Mouse (Mus musculus) lung, embryonic 14.5 days (tissue): Measurements from ENCODE around the gene Lcn2. TPM values are rescaled to one million over a fixed set of nuclear protein-coding genes. Genes with fewer than 3 reads are reported as not detected.

ENCODE experiments used
- ATAC-seq: fragments of 200-750 bp; cut with Nextera tagmentation; 2 replicates; pipeline ENCODE4 v1.8.0; 2017; ENCODE audit warnings: mild to moderate bottlenecking, moderate TSS enrichment, moderate library complexity; ENCODE audit not compliant: insufficient read depth
- DNase-seq: peaks from one replicate; pipeline ENCODE4 v3.0.0-alpha.2; 2015
- H3K27ac ChIP-seq: fragments of 300-500 bp; sonication (generic); 2 replicates; pipeline ENCODE4 v1.5.1; 2014; ENCODE audit warnings: low read depth, mild to moderate bottlenecking, moderate library complexity
- H3K27me3 ChIP-seq: fragments of 300-500 bp; sonication (generic); 2 replicates; pipeline ENCODE4 v1.6.1; 2014; ENCODE audit warnings: low read length, control low read depth; ENCODE audit not compliant: insufficient read depth
- H3K36me3 ChIP-seq: fragments of 300-500 bp; sonication (generic); 2 replicates; pipeline ENCODE4 v1.6.1; 2014; ENCODE audit warnings: control low read depth; ENCODE audit not compliant: insufficient read depth
- H3K4me1 ChIP-seq: fragments of 300-500 bp; sonication (generic); 2 replicates; pipeline ENCODE4 v1.6.1; 2014; ENCODE audit warnings: antibody characterized with exemption, control low read depth; ENCODE audit not compliant: insufficient read depth
- H3K4me2 ChIP-seq: fragments of 300-500 bp; sonication (generic); 2 replicates; pipeline ENCODE4 v1.6.1; 2014; ENCODE audit warnings: mild to moderate bottlenecking
- H3K4me3 ChIP-seq: fragments of 300-500 bp; sonication (generic); 2 replicates; pipeline ENCODE4 v1.5.1; 2014; ENCODE audit warnings: low read depth, low read length
- H3K9ac ChIP-seq: fragments of 300-500 bp; sonication (generic); 2 replicates; pipeline ENCODE4 v1.6.1; 2014
- H3K9me3 ChIP-seq: fragments of 300-500 bp; sonication (generic); 2 replicates; pipeline ENCODE4 v1.6.1; 2016; ENCODE audit warnings: low read depth, low read length, control low read depth
- CTCF ChIP-seq: IDR thresholded peaks from 2 replicates; pipeline ENCODE4 v1.5.1; 2016; ENCODE audit warnings: antibody characterized with exemption, low read depth
- WGBS: fragments of 180-500 bp; shearing (Covaris S2); extraction: QIAGEN DNeasy Blood & Tissue Kit; methylation state at CpG from one replicate; pipeline ENCODE4 v1.1.7; 2014; 5-methylcytosine and 5-hydroxymethylcytosine counted together
- polyA plus RNA-seq: library from polyadenylated mRNA; unstranded; fragments of >200 nt; fragmentation: Nextera tagmentation; extraction: Ambion mirVana; gene quantifications from 2 replicates; pipeline ENCODE4 v1.2.1, GENCODE M21; 2014

Gene Lcn2
- polyA plus RNA-seq, 1 experiment from 2014 or later, result not detected

DNA sequence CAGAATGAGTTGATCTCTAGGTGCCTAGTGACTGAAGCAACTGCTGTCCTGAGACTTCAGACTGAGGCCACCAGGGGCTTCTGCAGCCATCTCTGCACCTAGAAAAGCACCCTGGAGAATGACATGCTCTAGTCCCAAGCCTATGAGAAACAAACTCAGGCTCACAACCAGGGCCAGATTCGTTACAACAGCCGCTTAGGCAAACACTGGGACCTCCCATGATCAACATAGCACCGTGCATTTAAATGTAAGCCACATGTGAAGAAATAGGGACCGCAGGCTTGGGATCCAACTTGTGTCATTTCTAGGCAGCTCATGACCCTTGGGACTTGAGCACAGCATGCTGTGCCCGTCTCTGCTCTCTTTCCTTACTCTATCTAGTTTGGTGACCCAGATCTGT, 39.7 kb upstream of the Lcn2 start:
- peak overlapping the region; percentile 41; the same call in 1 of the 2 replicates for H3K4me2 ChIP-seq

DNA sequence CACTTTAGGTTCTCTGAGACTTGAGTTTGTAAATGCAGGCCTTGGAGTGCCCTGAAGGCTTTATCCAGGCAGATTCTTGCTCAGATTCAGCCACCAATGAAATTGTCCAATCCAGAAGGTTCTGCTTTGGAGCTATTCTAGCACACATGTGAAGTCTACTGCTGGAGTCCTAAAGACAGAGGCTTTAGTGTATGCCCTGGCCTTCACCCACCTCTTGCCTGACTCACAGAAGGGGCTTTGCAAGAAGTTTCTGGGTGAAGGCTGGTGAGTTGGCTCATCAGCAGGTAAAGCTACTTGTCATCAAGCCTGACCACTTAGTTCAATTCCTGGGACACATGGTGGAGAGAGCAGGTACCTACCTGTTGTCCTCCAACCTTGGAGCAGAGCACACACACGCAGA, 38.1 kb upstream of the Lcn2 start:
- H3K4me3 ChIP-seq, result no peak overlapping the region
- H3K4me1 ChIP-seq, result peaks cover 40% of the 10 kb centered on the region
- TF ChIP-seq CTCF, result no peak
- no peak overlapping the region for H3K9ac ChIP-seq
- no peak overlapping the region for H3K4me2 ChIP-seq
- H3K27ac ChIP-seq, result peak overlapping the region; percentile 54; the same call in 1 of the 2 replicates
- ATAC-seq (no peak), DNase-seq (no peak)
- H3K27me3 ChIP-seq, result no peaks in the 10 kb centered on the region
- peaks cover 1% of the 10 kb centered on the region; the same call in 1 of the 2 replicates for H3K36me3 ChIP-seq
- H3K9me3 ChIP-seq, result no peaks in the 10 kb centered on the region
- WGBS, result 81% methylated on average over 1 of the region's 1 CpGs

More for the DNA sequence above, 39.7 kb upstream of the Lcn2 start:
- H3K9ac ChIP-seq, result no peak overlapping the region
- no peak for ATAC-seq
- peak overlapping the region; percentile 47 for H3K27ac ChIP-seq
- TF ChIP-seq CTCF, result no peak
- no peak for DNase-seq
- no peaks in the 10 kb centered on the region for H3K36me3 ChIP-seq
- H3K27me3 ChIP-seq, result no peaks in the 10 kb centered on the region
- WGBS, result 74% methylated on average over 5 of the region's 5 CpGs
- peaks cover 45% of the 10 kb centered on the region for H3K4me1 ChIP-seq
- no peak overlapping the region for H3K4me3 ChIP-seq
- no peaks in the 10 kb centered on the region for H3K9me3 ChIP-seq

DNA sequence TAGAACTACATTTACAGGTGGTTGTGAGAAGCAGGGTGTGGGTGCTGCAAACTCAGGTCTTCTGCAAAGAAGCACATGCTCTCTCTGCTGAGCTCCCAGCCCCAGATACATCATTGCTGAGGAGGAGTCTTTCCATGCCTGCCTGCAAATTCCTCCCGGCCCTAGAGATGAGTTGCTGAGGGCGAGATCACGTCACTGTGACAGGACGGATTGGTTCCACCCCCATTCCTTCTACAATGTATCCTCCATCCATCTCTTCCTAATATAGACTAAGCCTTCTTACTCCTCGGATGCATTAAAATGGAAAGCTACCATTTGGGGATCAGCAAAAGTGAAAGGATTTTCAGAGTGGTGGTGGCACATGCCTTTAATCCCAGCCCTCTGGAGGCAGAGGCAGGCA, 37.5 kb upstream of the Lcn2 start:
- WGBS, result 56% methylated on average over 5 of the region's 5 CpGs
- no peak for DNase-seq
- Histone ChIP-seq H3K36me3 (peaks cover 7% of the 10 kb centered on the region), H3K4me2 (no peak overlapping the region), H3K27ac (peak overlapping the region; percentile 95; the same call in 1 of the 2 replicates), H3K9me3 (no peaks in the 10 kb centered on the region), H3K27me3 (no peaks in the 10 kb centered on the region), H3K4me1 (peaks cover 39% of the 10 kb centered on the region), H3K9ac (no peak overlapping the region), H3K4me3 (no peak overlapping the region)
- no peak for TF ChIP-seq CTCF
- no peak for ATAC-seq

DNA sequence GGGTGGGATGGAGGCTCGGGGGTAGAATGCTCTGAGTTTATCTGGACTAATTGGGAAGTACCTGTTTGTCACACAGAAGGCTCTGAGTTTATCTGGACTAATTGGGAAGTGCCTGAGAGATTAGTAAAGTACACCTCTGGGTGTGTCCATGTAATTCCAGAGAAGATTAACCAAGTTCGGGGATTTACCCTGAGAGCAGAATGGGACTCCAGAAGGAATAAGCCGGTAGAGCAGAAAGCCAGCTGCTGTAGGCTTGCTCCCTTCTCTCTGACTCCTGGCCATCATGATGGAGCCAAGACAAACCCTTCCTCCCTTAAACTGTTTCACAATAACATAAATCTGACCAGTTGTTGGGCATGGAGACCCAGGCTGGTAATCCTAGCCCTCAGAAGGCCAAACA, 36.7 kb upstream of the Lcn2 start:
- TF ChIP-seq CTCF, result no peak
- ATAC-seq (no peak), DNase-seq (no peak)
- H3K27ac ChIP-seq, result peak overlapping the region; percentile 95
- 36% methylated on average over 3 of the region's 3 CpGs for WGBS
- peaks cover 14% of the 10 kb centered on the region for H3K36me3 ChIP-seq
- H3K4me3 ChIP-seq, result no peak overlapping the region
- H3K9me3 ChIP-seq, result no peaks in the 10 kb centered on the region
- H3K4me2 ChIP-seq, result no peak overlapping the region
- peaks cover 34% of the 10 kb centered on the region for H3K4me1 ChIP-seq
- no peaks in the 10 kb centered on the region for H3K27me3 ChIP-seq
- H3K9ac ChIP-seq, result peak overlapping the region; percentile 18; the same call in 1 of the 2 replicates

DNA sequence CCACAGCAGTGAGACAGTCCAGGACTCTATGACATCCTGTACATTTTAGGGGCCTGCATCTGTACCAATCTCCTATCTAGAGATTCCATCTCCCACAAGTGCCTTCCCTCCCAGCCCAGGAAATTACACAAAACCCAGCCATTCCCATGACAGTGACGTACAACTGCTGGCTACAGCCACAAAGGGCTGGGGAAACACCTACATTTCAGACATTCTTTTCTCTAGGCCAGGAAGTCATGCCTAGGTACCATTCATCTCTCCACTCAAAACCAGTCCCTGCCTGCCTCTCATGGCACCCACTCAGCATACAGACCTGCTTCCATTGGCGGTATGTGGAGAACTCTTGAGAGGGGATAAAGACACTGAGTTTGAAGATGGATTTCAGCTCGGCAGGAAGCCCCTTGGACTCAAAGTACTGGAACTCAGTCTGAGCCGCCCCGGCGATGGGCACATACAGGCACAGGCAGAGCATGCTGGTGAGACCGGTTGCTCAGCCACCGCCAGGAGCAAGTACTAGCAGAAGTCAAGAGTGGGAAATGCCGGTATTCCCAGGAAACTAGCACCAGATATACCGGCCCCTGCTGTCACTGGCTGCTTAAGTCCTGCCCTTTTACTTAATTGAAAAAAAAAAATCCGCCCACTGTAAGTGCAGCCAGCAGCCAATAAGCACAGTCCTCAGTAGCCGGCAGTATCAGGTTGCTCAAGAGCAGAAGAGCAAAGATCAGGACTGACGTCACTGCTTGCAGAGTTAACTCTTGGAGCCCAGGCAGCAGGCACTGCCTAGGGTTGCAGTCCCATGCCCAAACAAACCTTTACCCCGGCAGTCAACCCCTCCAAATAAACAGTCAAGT, 35.7 kb upstream of the Lcn2 start:
- WGBS, result 2% methylated on average over 14 of the region's 14 CpGs
- Histone ChIP-seq H3K27me3 (no peaks in the 10 kb centered on the region), H3K9me3 (no peaks in the 10 kb centered on the region), H3K4me2 (peak overlapping the region; percentile 76), H3K36me3 (peaks cover 25% of the 10 kb centered on the region), H3K27ac (peak overlapping the region; percentile 95), H3K9ac (peak overlapping the region; percentile 38), H3K4me3 (peak overlapping the region; percentile 34), H3K4me1 (peaks cover 24% of the 10 kb centered on the region)
- peak; percentile 16; the same call in 1 of the 2 replicates for TF ChIP-seq CTCF
- peak; percentile 97 for DNase-seq
- peak; percentile 92 for ATAC-seq

DNA sequence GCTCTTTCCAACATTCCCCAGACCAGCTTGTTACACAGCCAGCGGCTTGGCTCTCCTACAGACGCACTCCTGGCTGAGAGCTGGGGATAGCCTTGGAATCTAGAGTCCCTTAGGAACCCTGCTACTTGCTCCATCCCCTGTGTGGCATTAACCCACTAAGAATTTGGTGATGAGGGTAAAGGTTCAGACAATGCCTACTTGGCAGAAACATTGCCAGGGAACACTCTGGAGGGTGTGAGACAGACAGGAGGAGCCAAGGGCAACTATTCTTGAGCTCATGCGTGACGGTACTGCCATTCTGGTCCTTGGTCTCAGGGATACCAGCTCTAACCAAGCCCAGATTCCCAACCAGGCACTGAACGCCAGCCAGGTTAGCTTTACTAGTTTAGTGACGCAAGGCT, 33.8 kb upstream of the Lcn2 start:
- no peak overlapping the region for H3K4me3 ChIP-seq
- H3K4me1 ChIP-seq, result peaks cover 18% of the 10 kb centered on the region
- TF ChIP-seq CTCF, result no peak
- no peak for DNase-seq
- H3K36me3 ChIP-seq, result peaks cover 44% of the 10 kb centered on the region
- no peak overlapping the region for H3K27ac ChIP-seq
- no peak overlapping the region for H3K4me2 ChIP-seq
- no peak overlapping the region for H3K9ac ChIP-seq
- ATAC-seq, result no peak
- WGBS, result 94% methylated on average over 6 of the region's 6 CpGs
- no peaks in the 10 kb centered on the region for H3K27me3 ChIP-seq
- no peaks in the 10 kb centered on the region for H3K9me3 ChIP-seq

DNA sequence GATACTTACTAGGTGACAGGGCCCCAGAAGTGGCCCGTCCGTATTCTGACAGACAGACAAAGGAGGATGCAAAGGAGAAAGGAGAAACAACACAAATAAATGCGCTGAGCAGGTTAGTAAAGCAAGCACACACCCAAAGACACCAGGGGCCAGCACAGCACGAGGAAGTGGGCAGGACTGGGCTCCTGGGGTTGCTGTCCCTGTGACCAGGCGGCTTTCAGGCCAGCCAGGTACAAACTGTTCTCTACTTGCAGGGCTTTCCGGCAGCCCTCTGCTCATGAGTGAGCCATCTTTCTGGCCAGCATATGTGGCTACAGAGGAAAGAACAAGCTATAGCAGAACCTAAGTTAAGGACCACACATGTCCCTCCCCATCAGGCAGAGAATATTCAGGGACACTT, 32.6 kb upstream of the Lcn2 start:
- H3K4me3 ChIP-seq, result no peak overlapping the region
- ATAC-seq (no peak), DNase-seq (no peak)
- no peak overlapping the region for H3K4me2 ChIP-seq
- H3K27me3 ChIP-seq, result no peaks in the 10 kb centered on the region
- peaks cover 56% of the 10 kb centered on the region for H3K36me3 ChIP-seq
- H3K9me3 ChIP-seq, result no peaks in the 10 kb centered on the region
- H3K27ac ChIP-seq, result no peak overlapping the region
- 85% methylated on average over 6 of the region's 6 CpGs for WGBS
- no peak overlapping the region for H3K9ac ChIP-seq
- H3K4me1 ChIP-seq, result peaks cover 18% of the 10 kb centered on the region
- TF ChIP-seq CTCF, result no peak
